Mouse (Mus musculus): ENCODE measurements at regions not wholly inside any gene's neighbourhood (a gene's known extent, or its start where the extent isn't known, plus 50 kb on each side); places are given as distances from the start of the nearest gene placed in this dataset.

GRCm38 (mm10) chr2:117666528-117666927 lies 323.7 kb upstream of the Rasgrp1 start:
- ATAC-seq (ENCODE audit: low FRiP score, low TSS enrichment) = no peak
- Histone ChIP-seq H3K4me1 (replicated peaks; ENCODE audit: control insufficient read depth, insufficient read depth) (no peaks in the 10 kb centered on the region), H3K36me3 (ENCODE audit: control insufficient read depth, insufficient read depth, low read length) (no peaks in the 10 kb centered on the region), H3K4me2 (replicated peaks; ENCODE audit: low read depth) (no peak overlapping the region), H3K27me3 (ENCODE audit: control insufficient read depth, insufficient read depth, low read length) (no peaks in the 10 kb centered on the region), H3K9me3 (ENCODE audit: control insufficient read depth, low read length) (no peaks in the 10 kb centered on the region), H3K4me3 (ENCODE audit: low read depth, low read length) (no peak overlapping the region), H3K27ac (replicated peaks) (no peak overlapping the region), H3K9ac (ENCODE audit: low read length) (no peak overlapping the region)
- TF ChIP-seq CTCF (IDR thresholded peaks at IDR 0.05; ENCODE audit: low read depth) (no peak), EP300 (optimal IDR thresholded peaks at IDR 0.05) (no peak)
- DNase-seq (ENCODE audit: low spot score) = no peak
- 54% methylated on average over 3 of the region's 3 CpGs for WGBS

DNA sequence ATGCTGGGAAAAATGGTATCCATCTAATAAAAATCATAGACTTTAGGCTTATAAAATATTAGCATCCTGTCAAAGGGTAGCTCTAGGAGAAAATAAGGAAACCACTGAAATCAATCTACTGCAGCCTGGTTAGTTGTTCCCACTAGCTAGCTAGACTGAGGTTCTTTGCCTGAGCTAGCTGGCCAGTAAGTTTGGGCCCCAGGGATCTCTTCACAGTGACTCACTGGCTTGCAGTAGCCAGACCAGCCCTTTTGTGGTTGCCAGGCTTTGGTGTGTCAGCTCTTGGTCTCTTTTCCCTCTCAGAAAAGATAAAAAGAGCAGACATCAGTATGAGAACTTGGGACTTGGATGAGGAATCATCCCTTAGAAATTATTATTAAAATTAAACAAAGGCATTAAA lies 325.3 kb upstream of the Rasgrp1 start:
- H3K4me3 ChIP-seq (ENCODE audit: low read depth, low read length) = no peak overlapping the region
- no peaks in the 10 kb centered on the region for H3K36me3 ChIP-seq (ENCODE audit: control insufficient read depth, insufficient read depth, low read length)
- no peak for ATAC-seq (ENCODE audit: low FRiP score, low TSS enrichment)
- H3K4me2 ChIP-seq (replicated peaks; ENCODE audit: low read depth) = no peak overlapping the region
- H3K9me3 ChIP-seq (ENCODE audit: control insufficient read depth, low read length) = no peaks in the 10 kb centered on the region
- H3K4me1 ChIP-seq (replicated peaks; ENCODE audit: control insufficient read depth, insufficient read depth) = no peaks in the 10 kb centered on the region
- DNase-seq (ENCODE audit: low spot score) = no peak
- H3K27me3 ChIP-seq (ENCODE audit: control insufficient read depth, insufficient read depth, low read length) = no peaks in the 10 kb centered on the region
- no peak overlapping the region for H3K9ac ChIP-seq (ENCODE audit: low read length)
- no peak overlapping the region for H3K27ac ChIP-seq (replicated peaks)
- TF ChIP-seq CTCF (IDR thresholded peaks at IDR 0.05; ENCODE audit: low read depth) (no peak), EP300 (optimal IDR thresholded peaks at IDR 0.05) (no peak)

GRCm38 (mm10) chr2:117674877-117675276 lies 332.1 kb upstream of the Rasgrp1 start:
- WGBS = 77% methylated on average over 1 of the region's 1 CpGs
- H3K4me1 ChIP-seq (replicated peaks; ENCODE audit: control insufficient read depth, insufficient read depth) = no peaks in the 10 kb centered on the region
- H3K9me3 ChIP-seq (ENCODE audit: control insufficient read depth, low read length) = no peaks in the 10 kb centered on the region
- no peak for TF ChIP-seq CTCF (IDR thresholded peaks at IDR 0.05; ENCODE audit: low read depth)
- TF ChIP-seq EP300 (optimal IDR thresholded peaks at IDR 0.05) = no peak
- DNase-seq (ENCODE audit: low spot score) (no peak), ATAC-seq (ENCODE audit: low FRiP score, low TSS enrichment) (no peak)
- H3K9ac ChIP-seq (ENCODE audit: low read length) = no peak overlapping the region
- H3K4me3 ChIP-seq (ENCODE audit: low read depth, low read length) = no peak overlapping the region
- H3K4me2 ChIP-seq (replicated peaks; ENCODE audit: low read depth) = no peak overlapping the region
- H3K27me3 ChIP-seq (ENCODE audit: control insufficient read depth, insufficient read depth, low read length) = no peaks in the 10 kb centered on the region
- H3K36me3 ChIP-seq (ENCODE audit: control insufficient read depth, insufficient read depth, low read length) = no peaks in the 10 kb centered on the region
- H3K27ac ChIP-seq (replicated peaks) = no peak overlapping the region

DNA sequence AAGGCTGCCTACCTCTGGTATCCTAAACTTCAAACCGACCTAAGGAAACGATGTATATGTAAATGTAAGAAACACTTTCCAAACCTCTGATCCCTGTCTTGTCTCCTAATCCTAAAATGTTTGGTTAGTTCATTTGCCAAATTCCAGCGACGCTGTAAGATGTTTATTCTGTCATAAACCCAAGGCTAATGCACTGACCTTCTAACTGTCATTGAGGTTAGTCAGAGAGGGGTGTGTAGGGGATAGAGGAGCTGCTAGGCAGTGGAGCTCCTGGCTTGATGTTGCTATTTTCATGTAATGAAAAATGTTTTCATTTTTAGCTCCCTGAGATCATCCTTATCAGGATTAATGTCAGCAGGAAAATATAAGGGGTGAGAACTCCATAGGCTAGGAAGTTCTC lies 335.8 kb upstream of the Rasgrp1 start:
- Histone ChIP-seq H3K27ac (replicated peaks) (no peak overlapping the region), H3K4me1 (replicated peaks; ENCODE audit: control insufficient read depth, insufficient read depth) (no peaks in the 10 kb centered on the region), H3K9me3 (ENCODE audit: control insufficient read depth, low read length) (no peaks in the 10 kb centered on the region), H3K27me3 (ENCODE audit: control insufficient read depth, insufficient read depth, low read length) (no peaks in the 10 kb centered on the region), H3K36me3 (ENCODE audit: control insufficient read depth, insufficient read depth, low read length) (no peaks in the 10 kb centered on the region), H3K4me2 (replicated peaks; ENCODE audit: low read depth) (no peak overlapping the region), H3K4me3 (ENCODE audit: low read depth, low read length) (no peak overlapping the region), H3K9ac (ENCODE audit: low read length) (no peak overlapping the region)
- DNase-seq (ENCODE audit: low spot score) = no peak
- 23% methylated on average over 4 of the region's 4 CpGs for WGBS
- no peak for ATAC-seq (ENCODE audit: low FRiP score, low TSS enrichment)
- TF ChIP-seq EP300 (optimal IDR thresholded peaks at IDR 0.05) (no peak), CTCF (IDR thresholded peaks at IDR 0.05; ENCODE audit: low read depth) (no peak)

DNA sequence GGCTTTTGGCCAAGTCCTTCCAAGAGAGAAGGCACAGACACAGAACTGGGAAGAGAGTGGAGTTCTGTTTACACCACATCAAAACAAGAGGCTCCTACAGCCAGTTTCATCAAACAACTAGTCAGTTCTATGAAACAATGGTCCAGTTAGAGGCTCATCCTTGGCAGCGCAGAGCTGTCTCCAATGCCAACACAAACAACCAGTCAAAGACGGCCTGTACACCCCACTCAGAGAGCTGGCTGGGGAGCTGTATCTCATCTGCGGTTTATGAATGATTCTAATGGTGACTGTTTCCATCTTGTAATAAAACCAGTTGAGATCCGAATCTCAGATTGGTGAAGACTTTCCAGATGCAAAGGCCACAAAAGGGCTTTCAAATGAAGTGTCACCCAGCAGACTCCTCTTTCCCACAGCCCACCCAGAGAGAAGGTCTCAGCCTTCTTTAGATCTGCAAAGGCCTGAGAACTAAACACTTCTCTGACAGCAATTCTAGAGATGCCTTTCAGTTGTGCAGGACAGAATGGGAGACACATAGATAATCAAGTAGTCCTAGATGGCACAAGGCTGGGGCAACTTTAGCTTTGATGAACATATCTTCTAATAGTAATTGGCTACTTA lies 343.1 kb upstream of the Rasgrp1 start:
- no peak overlapping the region for H3K4me2 ChIP-seq (replicated peaks; ENCODE audit: low read depth)
- 0 out of 2 replicates have a peak overlapping the region, but pooled peaks have one; percentile 0 for H3K27ac ChIP-seq (replicated peaks)
- no peaks in the 10 kb centered on the region for H3K36me3 ChIP-seq (ENCODE audit: control insufficient read depth, insufficient read depth, low read length)
- H3K9me3 ChIP-seq (ENCODE audit: control insufficient read depth, low read length) = no peaks in the 10 kb centered on the region
- H3K4me1 ChIP-seq (replicated peaks; ENCODE audit: control insufficient read depth, insufficient read depth) = no peaks in the 10 kb centered on the region
- WGBS = 54% methylated on average over 4 of the region's 4 CpGs
- TF ChIP-seq EP300 (optimal IDR thresholded peaks at IDR 0.05) = no peak
- TF ChIP-seq CTCF (IDR thresholded peaks at IDR 0.05; ENCODE audit: low read depth) = no peak
- H3K27me3 ChIP-seq (ENCODE audit: control insufficient read depth, insufficient read depth, low read length) = no peaks in the 10 kb centered on the region
- H3K4me3 ChIP-seq (ENCODE audit: low read depth, low read length) = no peak overlapping the region
- ATAC-seq (ENCODE audit: low FRiP score, low TSS enrichment) (no peak), DNase-seq (ENCODE audit: low spot score) (no peak)
- no peak overlapping the region for H3K9ac ChIP-seq (ENCODE audit: low read length)

DNA sequence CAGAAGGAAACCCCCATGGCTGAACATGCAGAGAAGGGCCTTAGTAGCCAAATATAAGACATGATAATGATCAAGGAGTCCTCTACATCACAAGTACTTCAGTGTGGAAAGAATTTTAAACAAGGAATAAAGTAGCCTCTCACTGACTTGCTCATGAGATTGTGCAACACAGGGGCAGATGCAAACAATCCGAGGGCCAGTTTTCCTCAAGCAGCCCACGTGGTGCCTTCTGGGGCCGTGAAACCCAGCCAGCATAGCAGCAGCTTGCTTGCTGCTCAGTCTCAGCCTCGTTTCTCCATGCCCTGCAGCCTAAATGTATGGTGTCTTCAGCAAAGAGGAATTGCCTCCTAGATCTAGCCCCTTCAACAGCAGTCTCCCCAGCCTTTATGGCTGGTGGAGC lies 350.7 kb upstream of the Rasgrp1 start:
- Histone ChIP-seq H3K4me3 (ENCODE audit: low read depth, low read length) (no peak overlapping the region), H3K9ac (ENCODE audit: low read length) (no peak overlapping the region), H3K4me2 (replicated peaks; ENCODE audit: low read depth) (no peak overlapping the region), H3K4me1 (replicated peaks; ENCODE audit: control insufficient read depth, insufficient read depth) (no peaks in the 10 kb centered on the region), H3K27me3 (ENCODE audit: control insufficient read depth, insufficient read depth, low read length) (no peaks in the 10 kb centered on the region), H3K36me3 (ENCODE audit: control insufficient read depth, insufficient read depth, low read length) (no peaks in the 10 kb centered on the region), H3K9me3 (ENCODE audit: control insufficient read depth, low read length) (no peaks in the 10 kb centered on the region), H3K27ac (replicated peaks) (no peak overlapping the region)
- 44% methylated on average over 4 of the region's 4 CpGs for WGBS
- ATAC-seq (ENCODE audit: low FRiP score, low TSS enrichment) = peak; percentile 56; the same call in 1 of the 2 replicates
- DNase-seq (ENCODE audit: low spot score) = peak; percentile 14
- no peak for TF ChIP-seq CTCF (IDR thresholded peaks at IDR 0.05; ENCODE audit: low read depth)
- TF ChIP-seq EP300 (optimal IDR thresholded peaks at IDR 0.05) = no peak

Data from stomach, postnatal 0 days (tissue).